Mouse (Mus musculus) Patski (cell line): ENCODE measurements around the gene Rbm20. TPM values are rescaled to one million over a fixed set of nuclear protein-coding genes. Genes with fewer than 3 reads are reported as not detected.

Source experiments
- ATAC-seq: fragments of 100-300 bp; one replicate; pipeline ENCODE4 v1.8.0; 2021
- CTCF ChIA-PET: fragments of 350-600 bp; sonication (Branson Sonifier 250); formaldehyde crosslinking; loops from one replicate; lab custom pipeline; 2022; ENCODE audit warnings: inconsistent platforms; lab: Charles Lee
- POLR2A ChIA-PET: fragments of 350-600 bp; sonication (Branson Sonifier 250); formaldehyde crosslinking; loops from one replicate; lab custom pipeline; 2022; ENCODE audit warnings: antibody characterized with exemption, inconsistent platforms; lab: Charles Lee
- DNase-seq: peaks from one replicate; pipeline ENCODE4 v3.0.0-alpha.2; 2011; ENCODE audit warnings: low read depth, low spot score
- H3K27me3 ChIP-seq: fragments of 371-371 bp; one replicate; pipeline ENCODE4 v1.5.1; 2021
- CTCF ChIP-seq: fragments of 100-300 bp; IDR thresholded peaks from one replicate; pipeline ENCODE4 v1.5.1; 2021
- in situ Hi-C: fragments of 300-500 bp; cut with MboI; formaldehyde crosslinking; loops from 3 replicates; pipeline ENCODE4 v1.11.1; 2018; ENCODE audit warnings: low pct_unique_long_range_greater_than_20kb, mixed read lengths
- polyA plus RNA-seq: library from polyadenylated mRNA; unstranded; gene quantifications from one replicate; pipeline ENCODE4 v1.2.3, GENCODE M21; 2021

Rbm20 gene
- 0.72 TPM for polyA plus RNA-seq

GRCm38 (mm10) chr19:53676718-53677634 lies at the start of gene Rbm20:
Gene Rbm20, plus strand, starts transcription at chr19:53677306.
- no peak for DNase-seq
- peaks cover 63% of the 10 kb centered on the region for H3K27me3 ChIP-seq
- POLR2A ChIA-PET = no interaction called here
- in situ Hi-C loops = no loop called here
- peak; percentile 49 for ATAC-seq
- CTCF ChIA-PET = no interaction called here
- no peak for TF ChIP-seq CTCF

DNA sequence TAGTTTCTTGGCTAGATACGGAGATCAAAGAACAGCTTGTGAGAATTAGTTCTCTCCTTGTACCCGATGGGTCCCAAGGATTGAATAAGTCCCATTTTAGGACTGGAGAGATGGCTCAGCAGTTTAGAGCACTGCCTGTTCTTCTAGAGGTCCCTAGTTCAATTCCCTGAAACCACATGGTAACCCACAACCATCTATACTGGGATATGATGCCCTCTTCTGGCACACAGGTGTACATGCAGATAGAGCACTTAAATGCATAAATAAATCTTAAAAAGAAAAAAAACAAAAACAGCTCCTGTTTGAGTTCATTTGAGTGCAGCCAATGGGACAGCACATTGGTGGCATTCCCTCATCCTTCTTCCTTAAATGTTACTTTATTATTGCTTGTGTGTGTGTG lies 39.1 kb upstream of the Rbm20 start:
- ATAC-seq = no peak
- H3K27me3 ChIP-seq = no peaks in the 10 kb centered on the region
- CTCF ChIA-PET = interaction anchor here (0.9 to 1.9 kb wide), 9 partner anchors 9 to 244 kb away, joined by 3 to 12 read pairs (median 4); partner anchors contain the start of gene Smc3
- peak; percentile 47 for TF ChIP-seq CTCF
- POLR2A ChIA-PET = interaction anchor here (0.7 kb wide), 1 partner anchor 80 kb away, joined by 8 read pairs; no protein-coding TSS in a partner anchor
- DNase-seq = no peak
- in situ Hi-C loops = no loop called here

GRCm38 (mm10) chr19:53638727-53639126 lies 38.4 kb upstream of the Rbm20 start:
- in situ Hi-C loops = no loop called here
- ChIA-PET CTCF (interaction anchor here (0.9 to 1.9 kb wide), 8 partner anchors 8 to 122 kb away, joined by 3 to 12 read pairs (median 4); partner anchors contain the start of gene Smc3), POLR2A (no interaction called here)
- peak; percentile 67 for TF ChIP-seq CTCF
- no peaks in the 10 kb centered on the region for H3K27me3 ChIP-seq
- ATAC-seq (no peak), DNase-seq (no peak)

DNA sequence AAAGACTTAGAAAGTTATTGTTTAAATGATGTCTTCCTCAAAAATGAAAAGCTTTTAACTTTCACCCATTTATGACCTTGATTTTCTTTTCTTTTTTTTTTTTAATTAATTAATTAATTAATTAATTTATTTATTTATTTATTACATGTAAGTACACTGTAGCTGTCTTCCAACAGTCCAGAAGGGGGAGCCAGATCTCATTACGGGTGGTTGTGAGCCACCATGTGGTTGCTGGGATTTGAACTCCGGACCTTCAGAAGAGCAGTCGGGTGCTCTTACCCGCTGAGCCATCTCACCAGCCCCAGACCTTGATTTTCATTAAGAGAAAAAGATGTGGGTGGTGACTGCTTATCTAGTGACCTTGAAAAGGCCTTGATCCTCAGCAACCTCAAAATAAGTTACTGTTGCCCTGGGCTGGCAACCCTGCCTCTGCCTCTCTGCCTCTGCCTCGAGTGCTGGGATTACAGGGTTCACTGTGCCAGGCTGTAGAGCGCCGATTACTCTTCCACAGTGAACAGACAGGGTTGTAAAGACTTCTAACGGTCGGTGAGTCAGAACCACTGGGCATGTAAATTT lies 33.0 kb upstream of the Rbm20 start:
- POLR2A ChIA-PET = no interaction called here
- peak; percentile 50 for TF ChIP-seq CTCF
- no peaks in the 10 kb centered on the region for H3K27me3 ChIP-seq
- CTCF ChIA-PET = interaction anchor here (0.9 to 1.0 kb wide), 3 partner anchors 10 to 44 kb away, joined by 3 to 4 read pairs (median 3); partner anchors contain the start of gene Smc3
- in situ Hi-C loops = loop anchor here (5.0 to 10.0 kb wide), 3 partner anchors 252 to 1421 kb away; partner anchors contain the start of gene Smndc1
- DNase-seq (no peak), ATAC-seq (no peak)

DNA sequence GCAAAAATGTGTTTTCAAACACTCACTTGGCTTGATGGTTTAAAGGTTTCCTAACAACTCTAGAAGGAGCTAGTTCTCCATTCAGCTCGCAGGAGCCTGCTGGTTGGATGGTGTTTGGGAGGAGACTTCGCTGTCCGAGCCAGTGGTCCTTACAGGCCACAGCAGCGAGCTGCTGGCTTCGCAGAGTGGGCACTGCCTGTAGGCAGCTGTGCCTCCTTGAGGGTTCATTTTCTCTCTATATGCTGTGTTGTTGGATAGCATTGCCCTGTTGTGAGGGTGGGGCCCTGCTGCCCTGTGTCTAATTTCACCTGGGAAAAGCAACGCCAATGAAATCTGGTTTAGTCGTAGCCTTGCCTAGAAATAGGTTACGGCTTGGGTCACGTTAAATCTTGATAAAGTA lies 29.8 kb upstream of the Rbm20 start:
- POLR2A ChIA-PET = no interaction called here
- ATAC-seq (no peak), DNase-seq (no peak)
- H3K27me3 ChIP-seq = no peaks in the 10 kb centered on the region
- no peak for TF ChIP-seq CTCF
- in situ Hi-C loops = loop anchor here (10.0 kb wide), 2 partner anchors 288 to 1418 kb away; no protein-coding TSS in a partner anchor
- CTCF ChIA-PET = interaction anchor here (0.9 to 5.2 kb wide), 6 partner anchors 9 to 115 kb away, joined by 3 to 41 read pairs (median 4); partner anchors contain the start of gene Smc3

DNA sequence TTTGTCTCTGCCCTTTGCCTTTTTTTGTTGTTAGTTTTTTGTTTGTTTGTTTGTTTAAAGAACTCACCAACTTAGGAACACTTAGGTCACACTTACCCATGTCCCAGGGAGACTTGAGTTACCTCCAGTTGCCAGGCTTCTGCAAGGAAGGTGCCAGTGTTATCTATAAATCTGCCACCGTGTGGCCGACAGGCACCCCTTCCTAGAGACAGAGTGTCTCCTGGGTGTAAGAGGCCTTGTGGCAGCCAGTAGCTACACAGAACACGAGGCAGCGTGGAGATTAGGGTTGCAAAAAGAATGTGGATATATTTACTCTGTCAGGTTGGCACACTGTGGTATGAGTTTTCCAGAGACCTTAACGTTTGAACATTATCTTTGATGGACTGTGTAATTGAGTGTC lies 29.1 kb upstream of the Rbm20 start:
- TF ChIP-seq CTCF = no peak
- DNase-seq = no peak
- ATAC-seq = no peak
- CTCF ChIA-PET = interaction anchor here (0.6 to 5.2 kb wide), 21 partner anchors 9 to 284 kb away, joined by 3 to 41 read pairs (median 4); partner anchors contain the start of gene Smc3
- in situ Hi-C loops = loop anchor here (10.0 kb wide), 2 partner anchors 287 to 1417 kb away; no protein-coding TSS in a partner anchor
- H3K27me3 ChIP-seq = no peaks in the 10 kb centered on the region
- POLR2A ChIA-PET = interaction anchor here (1.3 kb wide), 1 partner anchor 116 kb away, joined by 3 read pairs; no protein-coding TSS in a partner anchor

GRCm38 (mm10) chr19:53648802-53649236 lies 28.3 kb upstream of the Rbm20 start:
- in situ Hi-C loops = loop anchor here (10.0 kb wide), 2 partner anchors 286 to 1416 kb away; no protein-coding TSS in a partner anchor
- no peaks in the 10 kb centered on the region for H3K27me3 ChIP-seq
- peak; percentile 96 for TF ChIP-seq CTCF
- ChIA-PET CTCF (interaction anchor here (0.6 to 5.2 kb wide), 20 partner anchors 10 to 283 kb away, joined by 3 to 41 read pairs (median 4); no protein-coding TSS in a partner anchor), POLR2A (interaction anchor here (0.9 to 1.3 kb wide), 2 partner anchors 114 to 115 kb away, joined by 3 read pairs; no protein-coding TSS in a partner anchor)
- DNase-seq (peak; percentile 27), ATAC-seq (peak; percentile 31)

GRCm38 (mm10) chr19:53649361-53649760 lies 27.7 kb upstream of the Rbm20 start:
- in situ Hi-C loops = loop anchor here (10.0 kb wide), 2 partner anchors 285 to 1415 kb away; no protein-coding TSS in a partner anchor
- no peaks in the 10 kb centered on the region for H3K27me3 ChIP-seq
- ATAC-seq (no peak), DNase-seq (no peak)
- ChIA-PET CTCF (interaction anchor here (1.2 to 5.2 kb wide), 17 partner anchors 11 to 283 kb away, joined by 4 to 41 read pairs (median 5); no protein-coding TSS in a partner anchor), POLR2A (interaction anchor here (0.6 to 1.0 kb wide), 3 partner anchors 112 to 205 kb away, joined by 3 read pairs; no protein-coding TSS in a partner anchor)
- TF ChIP-seq CTCF = no peak

DNA sequence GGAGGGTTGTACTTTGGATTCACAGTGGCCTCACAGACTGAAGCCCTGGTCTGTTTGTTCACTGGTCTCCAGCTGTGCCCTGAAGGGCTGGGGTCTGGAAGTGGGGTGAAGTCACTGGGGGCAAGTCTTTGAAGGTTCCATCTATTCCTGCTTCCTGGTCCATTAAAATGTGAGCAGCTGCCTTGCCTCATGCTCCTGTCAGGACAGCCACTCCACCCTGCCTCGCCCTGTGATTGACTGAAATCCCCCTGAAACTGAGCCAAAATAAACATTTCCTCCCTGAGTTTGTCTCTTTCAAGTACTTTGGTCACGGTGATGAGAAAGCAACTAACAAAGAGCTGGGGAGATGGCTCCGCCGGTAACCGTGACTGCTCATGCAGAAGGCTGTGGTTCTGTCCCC lies 27.3 kb upstream of the Rbm20 start:
- ChIA-PET POLR2A (interaction anchor here (0.6 to 1.0 kb wide), 2 partner anchors 111 to 204 kb away, joined by 3 read pairs; no protein-coding TSS in a partner anchor), CTCF (interaction anchor here (0.7 to 5.2 kb wide), 12 partner anchors 11 to 294 kb away, joined by 3 to 41 read pairs (median 8); partner anchors contain the start of genes Bbip1 and Shoc2)
- in situ Hi-C loops = loop anchor here (5.0 to 10.0 kb wide), 4 partner anchors 77 to 1415 kb away; no protein-coding TSS in a partner anchor
- TF ChIP-seq CTCF = no peak
- H3K27me3 ChIP-seq = no peaks in the 10 kb centered on the region
- ATAC-seq (peak; percentile 9), DNase-seq (peak; percentile 92)
